Mouse (Mus musculus) brain, embryonic 18.5 days (tissue): ENCODE results near the gene Vmn1r59.
"Not testable (repeated sequence)": the region's sequence is repeated elsewhere in the genome, so short reads cannot be mapped to it uniquely, and the experiment has no call there.

Experiments used
- DNase-seq: peaks from one replicate; pipeline ENCODE4 v3.0.0-alpha.2; 2012; ENCODE audit warnings: low read depth, low spot score

The Vmn1r59 gene

DNA sequence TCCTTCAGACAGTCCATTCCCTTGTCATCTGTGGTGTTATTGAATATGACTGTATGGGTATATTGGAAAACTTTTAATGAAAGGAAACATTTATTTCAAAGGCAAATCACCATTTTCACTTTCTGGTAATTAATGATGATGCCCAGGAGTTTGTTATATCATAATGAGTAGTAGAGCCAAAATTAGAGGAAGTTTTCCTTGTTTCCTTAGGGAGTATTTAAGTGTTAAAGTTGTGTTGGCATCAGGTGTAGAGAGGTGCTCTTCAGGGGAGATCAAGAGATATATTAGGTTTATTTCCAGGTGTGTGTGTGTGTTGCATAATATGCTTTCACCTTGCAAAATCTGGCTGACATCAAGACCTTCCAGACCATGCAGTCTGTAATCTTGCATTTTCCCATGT lies at the start of gene Vmn1r59:
Vmn1r59 (minus strand) TSS at position 101 of the 400 bp plus-strand sequence.
- no peak for DNase-seq

GRCm38 (mm10) chr7:5493856-5494255 lies 37.3 kb upstream of the Vmn1r59 start, which contains the start of gene Vmn2r28:
TSS of gene Vmn2r28 (minus strand) at chr7:5493956.
- DNase-seq = not testable (repeated sequence)

DNA sequence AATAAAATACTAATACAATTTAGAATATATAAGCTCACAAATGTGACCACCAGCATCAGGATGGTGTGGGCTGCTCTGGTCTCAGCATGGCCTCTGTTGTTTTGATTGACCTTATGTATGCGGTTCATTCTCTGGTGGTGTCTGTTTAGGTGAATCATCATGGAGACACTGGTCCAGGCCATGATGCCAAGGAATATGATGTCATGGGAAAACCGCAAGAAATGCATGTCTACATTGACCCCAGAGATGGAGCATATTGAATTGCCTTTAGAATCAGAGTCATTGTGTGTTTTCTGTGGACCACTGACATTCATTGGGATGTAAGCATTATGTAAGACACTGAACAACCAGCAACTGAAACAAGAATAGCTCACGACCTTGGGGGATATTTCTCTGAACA lies 2.6 kb downstream of the Vmn1r59 start:
- not testable (repeated sequence) for DNase-seq

DNA sequence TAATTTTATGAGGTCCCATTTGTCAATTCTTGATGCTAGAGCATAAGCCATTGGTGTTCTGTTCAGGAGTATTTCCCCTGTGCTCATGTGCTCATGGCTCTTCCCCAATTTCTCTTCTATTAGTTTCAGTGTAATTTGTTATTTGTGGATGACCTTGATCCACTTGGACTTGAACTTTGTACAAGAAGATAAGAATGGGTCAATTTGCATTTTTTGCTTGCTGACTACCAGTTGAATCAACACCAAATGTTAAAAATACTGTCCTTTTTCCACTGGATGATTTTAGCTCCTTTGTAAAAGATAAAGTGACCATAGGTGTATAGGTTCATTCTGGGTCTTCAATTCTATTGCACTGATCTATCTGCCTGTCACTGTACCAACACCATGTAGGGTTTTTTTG lies 7.9 kb downstream of the Vmn1r59 start:
- no peak for DNase-seq

DNA sequence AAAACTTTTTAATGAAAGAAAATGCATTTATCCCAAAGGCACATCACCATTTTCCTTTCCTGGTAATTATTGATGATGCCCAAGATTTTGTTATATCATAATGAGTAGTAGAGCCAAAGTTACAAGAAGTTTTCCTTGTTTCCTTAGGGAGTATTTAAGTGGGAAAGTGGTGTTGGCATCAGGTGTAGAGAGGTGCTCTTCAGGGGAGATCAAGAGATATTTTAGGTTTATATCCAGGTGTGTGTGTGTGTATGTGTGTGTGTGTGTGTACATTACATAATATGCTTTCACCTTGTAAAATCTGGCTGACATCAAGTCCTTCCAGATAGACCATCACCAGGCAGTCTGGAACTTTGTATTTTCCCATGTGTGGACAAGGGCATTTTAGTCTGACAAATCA lies 43.3 kb downstream of the Vmn1r59 start, which contains the start of gene Vmn1r58:
Vmn1r58 (minus strand) TSS at position 101 of the 400 bp plus-strand sequence.
- not testable (repeated sequence) for DNase-seq

DNA sequence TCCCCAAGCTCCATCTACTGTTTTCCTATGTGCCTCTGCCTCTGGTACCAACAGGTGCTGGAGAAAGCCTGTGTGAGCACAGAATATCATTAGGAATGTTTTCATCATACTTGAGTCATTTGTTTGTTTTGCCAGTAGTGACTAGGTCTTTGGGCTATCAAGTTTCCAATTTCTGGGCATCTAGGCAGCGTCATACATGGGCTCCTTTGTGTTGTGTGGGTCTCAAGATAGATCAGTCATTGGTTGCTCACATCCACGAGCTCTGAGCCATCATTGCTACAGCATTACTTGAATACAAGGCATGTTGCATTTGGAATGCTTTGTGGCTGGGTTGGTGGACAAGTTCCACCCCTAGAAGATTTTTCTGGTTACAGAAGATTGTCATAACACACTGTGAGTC lies 50.4 kb downstream of the Vmn1r59 start:
- no peak for DNase-seq
